Mouse (Mus musculus) intestine, embryonic 15.5 days (tissue): Measurements from ENCODE around the gene Adamts7. TPM values are rescaled to one million over a fixed set of nuclear protein-coding genes. Genes with fewer than 3 reads are reported as not detected.

Experiments used
- ATAC-seq: fragments of 200-750 bp; cut with Nextera tagmentation; 2 replicates; pipeline ENCODE4 v1.8.0; 2017; ENCODE audit warnings: moderate TSS enrichment, moderate library complexity
- H3K27ac ChIP-seq: fragments of 300-500 bp; sonication (generic); 2 replicates; pipeline ENCODE4 v1.5.1; 2015; ENCODE audit warnings: mild to moderate bottlenecking, inconsistent platforms
- H3K27me3 ChIP-seq: fragments of 300-500 bp; sonication (generic); replicated peaks from 2 replicates; pipeline ENCODE4 v1.6.1; 2015; ENCODE audit warnings: inconsistent platforms
- H3K36me3 ChIP-seq: fragments of 300-500 bp; sonication (generic); 2 replicates; pipeline ENCODE4 v1.6.1; 2015; ENCODE audit warnings: inconsistent platforms
- H3K4me1 ChIP-seq: fragments of 300-500 bp; sonication (generic); replicated peaks from 2 replicates; pipeline ENCODE4 v1.6.1; 2015; ENCODE audit warnings: inconsistent platforms
- H3K4me2 ChIP-seq: fragments of 300-500 bp; sonication (generic); replicated peaks from 2 replicates; pipeline ENCODE4 v1.6.1; 2015; ENCODE audit warnings: mild to moderate bottlenecking, inconsistent platforms
- H3K4me3 ChIP-seq: fragments of 300-500 bp; sonication (generic); replicated peaks from 2 replicates; pipeline ENCODE4 v1.5.1; 2015; ENCODE audit warnings: inconsistent platforms
- H3K9ac ChIP-seq: fragments of 300-500 bp; sonication (generic); 2 replicates; pipeline ENCODE4 v1.6.1; 2015; ENCODE audit warnings: inconsistent platforms
- H3K9me3 ChIP-seq: fragments of 300-500 bp; sonication (generic); 2 replicates; pipeline ENCODE4 v1.6.1; 2016; ENCODE audit warnings: inconsistent platforms
- WGBS: fragments of 180-500 bp; shearing (Covaris S2); methylation state at CpG from one replicate; pipeline ENCODE4 v1.1.7; 2015; 5-methylcytosine and 5-hydroxymethylcytosine counted together
- polyA plus RNA-seq: library from polyadenylated mRNA; unstranded; fragments of >200 nt; fragmentation: Nextera tagmentation; extraction: Ambion mirVana; gene quantifications from 2 replicates; pipeline ENCODE4 v1.2.1, GENCODE M21; 2015

Gene Adamts7
- polyA plus RNA-seq, 1 experiment from 2014 or later, result 14.1 TPM

- H3K36me3 ChIP-seq, result peaks cover 13% of the 10 kb centered on the region
- no peaks in the 10 kb centered on the region for H3K9me3 ChIP-seq
- H3K27ac ChIP-seq, result no peak overlapping the region
- no peaks in the 10 kb centered on the region for H3K27me3 ChIP-seq
- no peak for ATAC-seq
- H3K4me1 ChIP-seq, result no peaks in the 10 kb centered on the region
- no peak overlapping the region for H3K4me3 ChIP-seq
- H3K9ac ChIP-seq, result no peak overlapping the region
- no peak overlapping the region for H3K4me2 ChIP-seq
- 83% methylated on average over 12 of the region's 12 CpGs for WGBS
Measured at GRCm38 (mm10) chr9:90227171-90227570, 64.3 kb downstream of the Adamts7 start.

GRCm38 (mm10) chr9:90232781-90233690, 70.2 kb downstream of the Adamts7 start:
- H3K27me3 ChIP-seq, result no peaks in the 10 kb centered on the region
- no peak; the same call in 1 of the 2 replicates for ATAC-seq
- no peak overlapping the region for H3K27ac ChIP-seq
- no peak overlapping the region for H3K4me2 ChIP-seq
- peaks cover 3% of the 10 kb centered on the region for H3K36me3 ChIP-seq
- H3K9ac ChIP-seq, result no peak overlapping the region
- H3K4me3 ChIP-seq, result no peak overlapping the region
- H3K9me3 ChIP-seq, result no peaks in the 10 kb centered on the region
- H3K4me1 ChIP-seq, result no peaks in the 10 kb centered on the region
- WGBS, result 83% methylated on average over 8 of the region's 8 CpGs

GRCm38 (mm10) chr9:90233906-90234419, 71.1 kb downstream of the Adamts7 start:
- H3K36me3 ChIP-seq, result no peaks in the 10 kb centered on the region; the same call in 1 of the 2 replicates
- H3K9me3 ChIP-seq, result no peaks in the 10 kb centered on the region
- H3K9ac ChIP-seq, result no peak overlapping the region
- WGBS, result 92% methylated on average over 5 of the region's 5 CpGs
- H3K4me2 ChIP-seq, result no peak overlapping the region
- ATAC-seq, result no peak
- H3K4me1 ChIP-seq, result no peaks in the 10 kb centered on the region
- H3K27me3 ChIP-seq, result no peaks in the 10 kb centered on the region
- H3K27ac ChIP-seq, result no peak overlapping the region
- no peak overlapping the region for H3K4me3 ChIP-seq

GRCm38 (mm10) chr9:90234786-90235185, 71.9 kb downstream of the Adamts7 start:
- no peaks in the 10 kb centered on the region; the same call in 1 of the 2 replicates for H3K36me3 ChIP-seq
- no peaks in the 10 kb centered on the region for H3K9me3 ChIP-seq
- H3K9ac ChIP-seq, result no peak overlapping the region
- no peaks in the 10 kb centered on the region for H3K27me3 ChIP-seq
- WGBS, result 88% methylated on average over 5 of the region's 5 CpGs
- no peak overlapping the region for H3K27ac ChIP-seq
- H3K4me2 ChIP-seq, result no peak overlapping the region
- no peak overlapping the region for H3K4me3 ChIP-seq
- no peaks in the 10 kb centered on the region for H3K4me1 ChIP-seq
- ATAC-seq, result no peak

GRCm38 (mm10) chr9:90235258-90235882, 72.5 kb downstream of the Adamts7 start:
- Histone ChIP-seq H3K27me3 (no peaks in the 10 kb centered on the region), H3K4me3 (no peak overlapping the region), H3K36me3 (no peaks in the 10 kb centered on the region; the same call in 1 of the 2 replicates), H3K4me2 (no peak overlapping the region), H3K4me1 (no peaks in the 10 kb centered on the region), H3K27ac (no peak overlapping the region), H3K9ac (no peak overlapping the region), H3K9me3 (no peaks in the 10 kb centered on the region)
- ATAC-seq, result no peak
- 66% methylated on average over 10 of the region's 10 CpGs for WGBS

- Histone ChIP-seq H3K4me1 (no peaks in the 10 kb centered on the region), H3K36me3 (no peaks in the 10 kb centered on the region; the same call in 1 of the 2 replicates), H3K9ac (no peak overlapping the region), H3K27ac (no peak overlapping the region), H3K27me3 (no peaks in the 10 kb centered on the region), H3K4me3 (no peak overlapping the region), H3K4me2 (no peak overlapping the region), H3K9me3 (no peaks in the 10 kb centered on the region)
- ATAC-seq, result no peak
- 92% methylated on average over 5 of the region's 5 CpGs for WGBS
Measured at GRCm38 (mm10) chr9:90236817-90237216, 73.9 kb downstream of the Adamts7 start.

- Histone ChIP-seq H3K9me3 (no peaks in the 10 kb centered on the region), H3K9ac (no peak overlapping the region), H3K4me2 (no peak overlapping the region), H3K27me3 (no peaks in the 10 kb centered on the region), H3K4me3 (no peak overlapping the region), H3K4me1 (no peaks in the 10 kb centered on the region), H3K36me3 (no peaks in the 10 kb centered on the region; the same call in 1 of the 2 replicates), H3K27ac (no peak overlapping the region)
- ATAC-seq, result peak; percentile 69; the same call in 1 of the 2 replicates
- 74% methylated on average over 9 of the region's 9 CpGs for WGBS
Measured at GRCm38 (mm10) chr9:90237232-90238062, 74.6 kb downstream of the Adamts7 start.

- peaks cover 4% of the 10 kb centered on the region; the same call in 1 of the 2 replicates for H3K36me3 ChIP-seq
- H3K27me3 ChIP-seq, result no peaks in the 10 kb centered on the region
- no peak for ATAC-seq
- H3K27ac ChIP-seq, result no peak overlapping the region
- WGBS, result 53% methylated on average over 4 of the region's 4 CpGs
- H3K9me3 ChIP-seq, result no peaks in the 10 kb centered on the region
- no peaks in the 10 kb centered on the region for H3K4me1 ChIP-seq
- no peak overlapping the region for H3K9ac ChIP-seq
- no peak overlapping the region for H3K4me3 ChIP-seq
- no peak overlapping the region for H3K4me2 ChIP-seq
Measured at GRCm38 (mm10) chr9:90240560-90240959, 77.7 kb downstream of the Adamts7 start.

GRCm38 (mm10) chr9:90241041-90241440, 78.2 kb downstream of the Adamts7 start:
- ATAC-seq, result no peak
- Histone ChIP-seq H3K4me2 (no peak overlapping the region), H3K4me3 (no peak overlapping the region), H3K27ac (no peak overlapping the region), H3K27me3 (no peaks in the 10 kb centered on the region), H3K36me3 (peaks cover 4% of the 10 kb centered on the region; the same call in 1 of the 2 replicates), H3K4me1 (no peaks in the 10 kb centered on the region), H3K9ac (no peak overlapping the region), H3K9me3 (no peaks in the 10 kb centered on the region)
- WGBS, result 54% methylated on average over 6 of the region's 6 CpGs

- Histone ChIP-seq H3K4me1 (no peaks in the 10 kb centered on the region), H3K4me2 (no peak overlapping the region), H3K4me3 (no peak overlapping the region), H3K27ac (no peak overlapping the region), H3K9me3 (no peaks in the 10 kb centered on the region), H3K36me3 (peaks cover 6% of the 10 kb centered on the region; the same call in 1 of the 2 replicates), H3K27me3 (no peaks in the 10 kb centered on the region), H3K9ac (no peak overlapping the region)
- WGBS, result 72% methylated on average over 7 of the region's 7 CpGs
- ATAC-seq, result no peak
Measured at GRCm38 (mm10) chr9:90241618-90242017, 78.7 kb downstream of the Adamts7 start.

- WGBS, result 91% methylated on average over 6 of the region's 6 CpGs
- Histone ChIP-seq H3K9ac (no peak overlapping the region), H3K36me3 (peaks cover 13% of the 10 kb centered on the region), H3K27me3 (no peaks in the 10 kb centered on the region), H3K27ac (no peak overlapping the region), H3K4me1 (no peaks in the 10 kb centered on the region), H3K9me3 (no peaks in the 10 kb centered on the region), H3K4me3 (no peak overlapping the region), H3K4me2 (no peak overlapping the region)
- ATAC-seq, result no peak
Measured at GRCm38 (mm10) chr9:90242291-90242690, 79.4 kb downstream of the Adamts7 start.

GRCm38 (mm10) chr9:90242855-90243254, 80.0 kb downstream of the Adamts7 start:
- H3K27me3 ChIP-seq, result no peaks in the 10 kb centered on the region
- 81% methylated on average over 7 of the region's 7 CpGs for WGBS
- peaks cover 14% of the 10 kb centered on the region for H3K36me3 ChIP-seq
- no peak overlapping the region for H3K4me2 ChIP-seq
- H3K27ac ChIP-seq, result no peak overlapping the region
- H3K4me3 ChIP-seq, result no peak overlapping the region
- ATAC-seq, result no peak
- no peaks in the 10 kb centered on the region for H3K9me3 ChIP-seq
- H3K4me1 ChIP-seq, result no peaks in the 10 kb centered on the region
- H3K9ac ChIP-seq, result no peak overlapping the region
